Mouse (Mus musculus) thymus, postnatal 4 days (tissue): ENCODE results near the gene Coch.
"Not testable (repeated sequence)": the region's sequence is repeated elsewhere in the genome, so short reads cannot be mapped to it uniquely, and the experiment has no call there.

Experiments used
- DNase-seq: peaks from one replicate; pipeline ENCODE4 v3.0.0; 2021

Coch gene

DNA sequence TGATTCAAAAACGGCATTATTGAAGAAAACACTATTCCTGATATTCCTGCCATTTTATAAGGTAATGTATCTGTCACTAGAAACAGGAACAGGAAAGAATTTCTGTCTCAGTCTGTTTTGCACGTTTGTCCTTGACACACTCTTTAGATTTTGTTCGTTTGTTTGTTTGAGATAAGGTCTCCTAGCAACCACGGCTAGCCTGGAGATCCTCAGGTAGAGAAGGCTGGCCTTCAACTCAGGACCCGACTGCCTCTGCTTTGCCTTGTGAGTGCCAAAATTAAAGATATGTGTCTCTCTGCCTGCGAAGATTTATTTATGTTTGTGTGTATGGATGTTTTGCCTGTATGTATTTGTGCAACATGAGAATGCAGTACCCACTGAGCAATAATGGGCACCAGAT is 48.7 kb downstream of the Coch start:
- no peak for DNase-seq

DNA sequence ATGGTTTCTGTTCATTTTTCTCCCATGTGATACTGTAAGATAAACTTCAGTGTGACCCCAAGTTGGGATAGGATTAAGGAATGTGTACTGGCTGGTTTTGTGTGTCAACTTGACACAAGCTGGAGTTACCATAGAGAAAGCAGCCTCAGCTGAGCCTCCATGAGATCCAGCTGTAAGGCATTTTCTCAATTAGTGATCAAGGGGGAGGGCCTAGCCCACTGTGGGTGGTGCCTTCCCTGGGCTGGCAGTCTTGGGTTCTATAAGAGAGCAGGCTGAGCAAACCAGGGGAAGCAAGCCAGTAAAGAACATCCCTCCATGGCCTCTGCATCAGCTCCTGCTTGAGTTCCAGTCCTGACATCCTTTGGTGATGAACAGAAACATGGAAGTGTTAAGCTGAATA is 56.3 kb downstream of the Coch start:
- not testable (repeated sequence) for DNase-seq
